Mouse (Mus musculus) brain, embryonic 14.5 days (tissue): Measurements from ENCODE around the gene BC003965. TPM values are rescaled to one million over a fixed set of nuclear protein-coding genes. Genes with fewer than 3 reads are reported as not detected.

ENCODE experiments used
- DNase-seq: peaks from one replicate; pipeline ENCODE4 v3.0.0-alpha.2; 2011; ENCODE audit warnings: low read depth
- CTCF ChIP-seq: fragments of 200-500 bp; IDR thresholded peaks from 2 replicates; pipeline ENCODE4 v1.5.1; 2012; ENCODE audit warnings: inconsistent platforms, mild to moderate bottlenecking, moderate library complexity, borderline replicate concordance; ENCODE audit not compliant: insufficient read depth, insufficient read length; ENCODE audit errors: extremely low read depth
- POLR2A ChIP-seq: fragments of 200-500 bp; IDR thresholded peaks from 2 replicates; pipeline ENCODE4 v1.6.1; 2012; ENCODE audit warnings: mild to moderate bottlenecking, inconsistent platforms, borderline replicate concordance; ENCODE audit not compliant: poor library complexity, insufficient read depth, insufficient read length, severe bottlenecking; ENCODE audit errors: extremely low read depth
- polyA plus RNA-seq: library from polyadenylated mRNA; depleted of rRNA; stranded (reverse); fragments of >200 nt; gene quantifications from 2 replicates; pipeline ENCODE4 v1.2.3, GENCODE M21; 2012

The BC003965 gene
- polyA plus RNA-seq, 1 experiment: 22.3 TPM

DNA sequence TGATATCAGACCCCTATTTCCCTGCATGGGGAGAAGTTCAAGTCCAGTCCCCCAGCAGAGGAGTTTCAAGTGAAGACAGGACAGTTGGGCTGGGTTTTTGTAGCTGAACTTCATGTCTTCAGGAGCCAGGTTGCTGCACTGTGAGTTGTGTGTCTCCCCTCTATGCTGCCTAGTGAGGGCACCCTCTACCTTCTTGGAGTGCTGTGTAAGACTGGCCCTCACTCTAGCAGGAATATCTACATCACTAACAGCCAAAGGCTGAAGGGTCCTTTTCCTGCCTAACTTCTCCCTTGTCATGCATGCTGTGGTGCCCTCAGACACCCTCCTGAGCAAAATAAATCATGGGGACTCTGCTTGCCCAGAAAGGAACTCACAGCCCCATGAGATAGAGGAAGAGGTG, 1.1 kb upstream of the BC003965 start:
- no peak for DNase-seq

DNA sequence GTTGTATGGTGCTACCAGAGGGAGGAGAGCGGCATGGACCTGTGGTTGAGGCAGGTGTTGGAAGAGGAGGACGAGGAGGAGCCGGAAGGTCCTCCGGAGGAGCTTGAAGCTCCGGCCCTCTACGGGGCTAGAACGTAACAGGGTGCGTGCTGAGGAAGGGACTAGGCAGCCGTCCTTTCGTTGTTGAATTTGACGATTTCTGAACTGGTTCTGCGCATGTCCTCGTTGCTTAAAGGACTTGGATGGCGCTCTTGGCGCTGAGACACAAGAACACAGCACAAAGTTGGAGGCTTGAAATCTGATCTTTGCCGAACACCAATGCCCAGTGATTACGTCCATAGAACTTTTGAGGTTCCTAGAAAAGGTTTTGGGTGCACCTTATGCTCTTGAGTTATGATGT, 607 bp downstream of the BC003965 start:
- no peak for TF ChIP-seq CTCF
- TF ChIP-seq POLR2A: no peak
- DNase-seq: no peak

More for the DNA sequence above, 1.1 kb upstream of the BC003965 start:
- TF ChIP-seq POLR2A (no peak), CTCF (no peak)

DNA sequence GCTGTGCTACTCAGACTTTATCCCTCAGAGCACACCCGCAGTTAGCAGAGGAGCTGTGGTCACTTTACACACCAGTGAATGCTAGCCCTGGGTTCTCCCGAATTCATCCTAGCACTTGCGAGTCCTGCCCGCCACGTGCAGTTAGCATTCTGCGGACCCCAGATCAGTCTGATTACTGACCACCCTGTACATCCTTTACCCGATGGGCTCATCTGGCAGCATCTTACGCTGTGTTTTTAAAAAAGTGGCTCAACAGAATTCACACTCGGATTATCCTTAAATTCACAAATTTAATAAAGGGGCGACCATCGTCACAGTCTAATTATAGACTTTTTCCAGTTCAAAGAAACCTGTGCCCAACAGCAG, 3.4 kb downstream of the BC003965 start:
- TF ChIP-seq CTCF (no peak), POLR2A (no peak)

DNA sequence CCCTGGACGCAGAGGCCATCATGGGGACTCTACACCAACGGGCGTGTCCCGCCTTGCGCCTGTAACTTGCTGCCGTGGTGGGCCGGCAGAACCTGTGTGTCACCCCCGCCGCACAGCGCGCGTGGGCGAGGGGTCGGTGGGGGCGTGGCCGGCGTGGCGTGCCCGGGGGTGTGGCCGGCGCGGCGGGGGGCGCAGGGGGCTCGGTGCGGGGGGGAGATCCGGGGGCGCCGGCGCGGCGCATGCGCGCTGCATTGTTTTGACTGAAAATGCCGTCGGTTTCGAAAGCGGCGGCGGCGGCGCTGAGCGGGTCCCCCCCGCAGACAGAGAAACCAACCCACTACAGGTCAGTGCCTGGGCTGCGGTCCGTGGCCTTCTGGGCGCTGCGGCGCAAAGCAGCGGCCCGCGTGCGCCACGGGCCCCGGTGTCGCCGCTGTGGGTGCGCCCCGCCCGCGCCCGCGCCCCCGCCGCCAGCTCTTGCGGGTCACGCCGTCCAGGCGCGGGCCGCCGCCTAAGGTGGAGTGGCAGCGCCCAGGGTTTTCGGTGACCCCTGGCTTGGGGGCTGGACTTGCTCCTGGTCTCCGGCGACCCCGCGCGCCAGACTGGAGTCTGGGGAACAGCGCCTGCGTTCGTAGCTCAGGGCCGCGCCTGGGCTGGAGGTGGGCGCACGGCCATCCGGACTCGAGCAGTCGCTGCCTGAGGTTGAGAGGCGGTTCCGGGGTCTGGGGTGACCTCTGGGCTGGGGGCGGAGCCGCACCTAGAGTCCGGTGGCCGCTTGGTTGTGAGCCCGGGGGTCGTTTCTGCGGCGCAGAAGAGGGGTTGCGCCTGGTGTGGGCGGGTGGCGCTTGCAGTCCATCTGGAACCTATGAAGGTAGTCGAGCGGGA, 4.0 kb downstream of the BC003965 start, which contains the start of gene Unkl:
TSS of gene Unkl (plus strand) at position 248 of the 882 bp plus-strand sequence.
- DNase-seq: peak; percentile 77

More for the DNA sequence above, 3.4 kb downstream of the BC003965 start:
- no peak for DNase-seq

DNA sequence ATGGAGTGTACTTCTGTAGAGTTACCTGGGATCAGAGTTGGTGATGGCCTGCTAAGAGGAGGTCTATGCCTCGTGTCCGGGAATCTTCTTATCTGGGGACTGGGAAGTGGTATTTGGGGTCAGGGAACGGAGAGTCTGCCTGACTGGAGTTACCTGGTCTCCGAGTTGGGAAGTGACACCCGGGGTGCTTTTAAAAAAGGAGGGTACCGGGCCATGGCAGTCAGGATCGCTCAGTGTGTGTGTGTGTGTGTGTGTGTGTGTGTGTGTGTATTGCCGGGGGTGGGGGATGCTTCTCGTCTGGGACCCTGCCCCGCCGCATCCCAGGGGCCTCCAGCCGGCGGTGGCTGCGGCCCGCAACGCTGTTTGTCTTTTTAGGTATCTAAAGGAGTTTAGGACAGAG, 4.7 kb downstream of the BC003965 start:
- DNase-seq: no peak
- TF ChIP-seq CTCF (no peak), POLR2A (no peak)

More for the DNA sequence above, 4.0 kb downstream of the BC003965 start, which contains the start of gene Unkl:
- no peak for TF ChIP-seq CTCF
- TF ChIP-seq POLR2A: 0 out of 2 replicates have a peak, but pooled peaks have one; percentile 28

DNA sequence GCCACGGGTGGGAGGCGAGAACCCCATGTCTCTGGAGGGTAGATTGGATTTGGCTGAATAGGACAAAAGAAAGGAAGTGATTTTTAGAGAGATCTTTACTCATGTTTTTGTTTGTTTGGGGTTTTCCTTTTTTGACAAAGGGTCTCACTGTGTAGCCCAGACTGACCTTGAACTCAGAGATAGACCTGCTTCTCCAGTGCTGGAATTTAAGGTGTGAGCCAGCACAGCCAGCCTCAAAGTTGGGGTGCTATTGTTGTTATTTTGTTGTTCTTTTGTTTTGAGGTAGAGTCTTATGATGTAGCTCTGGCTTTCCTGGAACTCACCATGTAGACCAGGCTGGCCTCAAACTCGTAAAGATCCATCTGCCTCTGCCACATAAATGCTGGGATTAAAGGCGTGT, 18.0 kb downstream of the BC003965 start:
- no peak for TF ChIP-seq CTCF
- TF ChIP-seq POLR2A: no peak
- DNase-seq: no peak

DNA sequence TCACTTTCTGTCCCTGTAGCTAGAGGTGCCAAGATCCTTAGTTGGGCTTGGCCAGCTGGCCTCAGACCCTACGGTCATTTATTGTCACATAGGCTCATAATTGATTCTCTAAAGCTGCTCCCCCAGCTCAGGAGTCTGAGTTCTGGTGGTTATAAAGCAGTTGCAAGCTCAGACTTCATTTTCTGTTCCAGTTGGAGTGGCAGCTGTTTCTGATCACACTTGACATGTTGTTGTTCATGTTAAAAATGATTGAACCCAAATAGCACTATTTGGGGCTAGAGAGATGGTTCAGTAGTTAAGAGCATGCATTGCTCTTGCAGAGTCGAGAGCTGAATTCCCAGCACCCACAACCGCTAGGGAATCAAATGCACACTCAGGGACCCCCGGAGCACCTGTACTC, 25.7 kb downstream of the BC003965 start:
- DNase-seq: no peak
- TF ChIP-seq CTCF: no peak
- TF ChIP-seq POLR2A: no peak

DNA sequence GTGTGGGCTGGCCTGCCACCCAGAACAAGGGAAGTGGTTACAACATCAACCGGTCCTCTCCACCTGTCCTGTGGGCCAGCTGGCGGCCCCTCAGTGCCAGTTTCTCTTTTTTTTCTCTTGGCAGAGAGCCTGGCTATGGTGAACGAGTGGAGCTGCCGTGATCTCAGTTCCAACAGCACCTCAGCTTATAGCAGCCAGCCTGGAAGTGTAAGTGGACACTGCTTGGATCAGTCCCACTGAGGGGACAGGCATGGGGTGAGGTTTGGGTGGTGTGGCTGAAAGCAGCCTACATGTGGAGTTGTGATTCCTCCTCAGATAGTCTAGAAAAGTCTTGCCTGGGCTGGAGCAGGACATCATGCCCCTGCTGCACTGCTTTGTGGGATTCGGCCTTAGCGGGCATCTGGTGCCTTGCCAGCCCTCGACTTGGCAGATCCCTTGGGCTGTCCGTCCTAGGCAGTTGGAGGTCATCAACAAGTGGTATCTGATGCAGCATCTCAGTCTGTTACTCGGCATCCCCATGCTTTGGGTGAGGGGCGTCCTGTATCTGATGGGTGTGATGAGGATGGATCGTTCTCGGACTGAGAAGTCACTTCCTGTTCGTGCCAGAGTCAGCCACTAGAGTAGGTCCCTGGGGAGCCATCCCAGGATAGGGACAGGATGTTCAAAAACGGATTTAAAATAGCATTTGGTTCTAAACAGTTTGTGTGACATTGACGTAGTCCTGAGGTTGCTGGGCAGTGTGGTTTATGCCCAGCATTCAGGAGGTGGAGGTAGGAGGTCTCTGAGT, 26.5 kb downstream of the BC003965 start:
- peak; percentile 5 for DNase-seq
- TF ChIP-seq CTCF (no peak), POLR2A (no peak)

DNA sequence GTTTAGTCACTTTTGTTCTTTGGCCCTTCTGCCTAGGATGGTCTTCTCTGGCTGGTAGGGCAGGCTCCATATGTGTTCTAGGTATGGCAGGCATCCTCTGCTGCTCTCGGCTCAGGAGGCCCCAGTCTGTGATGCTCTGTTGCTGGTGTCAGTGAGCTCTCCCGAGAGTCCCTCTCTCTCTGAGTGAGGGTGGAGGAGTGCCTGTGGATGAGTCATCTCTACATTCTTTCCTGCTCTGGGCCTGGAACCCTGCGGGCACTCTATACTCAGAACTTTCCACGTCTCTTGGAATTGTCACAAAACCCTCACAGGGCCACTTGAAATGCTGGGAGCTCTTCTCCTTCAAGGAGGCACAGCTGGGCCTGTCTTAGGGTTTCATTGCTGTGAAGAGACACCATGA, 27.4 kb downstream of the BC003965 start:
- TF ChIP-seq CTCF: no peak
- TF ChIP-seq POLR2A: no peak
- no peak for DNase-seq

DNA sequence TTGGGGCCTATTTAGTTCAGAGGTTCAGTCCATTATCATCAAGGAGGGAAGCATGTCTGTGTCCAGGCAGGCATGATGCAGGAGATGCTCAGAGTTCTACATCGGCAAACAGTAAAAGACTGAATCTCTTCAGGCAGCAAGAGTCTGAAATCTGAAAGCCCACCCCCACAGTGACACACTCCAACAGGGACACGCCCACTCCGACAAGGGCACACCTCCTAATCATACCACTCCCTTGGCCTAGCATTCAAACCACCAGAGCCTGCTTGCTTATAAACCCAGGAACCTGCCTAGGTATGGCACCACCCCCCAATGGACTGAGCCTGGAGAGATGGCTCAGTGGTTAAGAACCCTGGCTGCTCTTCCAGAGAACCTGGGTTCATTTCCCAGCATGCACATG, 31.1 kb downstream of the BC003965 start:
- DNase-seq: no peak
- no peak for TF ChIP-seq POLR2A
- TF ChIP-seq CTCF: no peak

DNA sequence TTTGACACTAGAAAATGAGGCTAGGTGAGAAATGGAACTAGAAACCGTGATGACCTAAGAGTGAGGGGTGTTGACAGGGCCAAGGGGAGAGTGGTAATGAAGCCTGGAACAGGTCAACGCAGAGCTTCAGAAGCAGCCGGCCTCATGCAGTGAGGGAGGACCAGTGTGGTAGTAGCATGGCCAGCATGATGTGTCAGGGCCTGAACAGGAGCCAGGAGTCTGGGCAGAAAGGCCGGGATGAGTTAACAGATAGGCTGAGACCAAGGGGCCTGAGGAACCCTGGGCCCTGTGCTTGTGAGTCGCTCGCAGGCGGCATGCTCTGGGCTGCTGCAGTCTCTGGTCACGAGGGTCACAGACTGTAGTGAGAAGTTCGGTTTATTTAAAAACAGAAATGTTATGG, 34.6 kb downstream of the BC003965 start:
- TF ChIP-seq CTCF (no peak), POLR2A (no peak)
- no peak for DNase-seq
